Mouse (Mus musculus): ENCODE measurements around the gene Tmem186. TPM values are rescaled to one million over a fixed set of nuclear protein-coding genes. Genes with fewer than 3 reads are reported as not detected.
A peak's percentile ranks its signal among the peaks of the same experiment; 100 is the strongest.

Gene Tmem186
- 4.2 and 4.7 TPM in 2 replicates for total RNA-seq (2015)
- 6.6 and 8.0 TPM in 2 replicates for total RNA-seq (2017)

GRCm38 (mm10) chr16:8637217-8638051, at the start of gene Tmem186, which contains the start of gene Pmm2:
TSS of gene Tmem186 (minus strand) at chr16:8637712.
TSS of gene Pmm2 (plus strand) at chr16:8637674.
- ATAC-seq (ENCODE audit: poor library complexity, severe bottlenecking): peak; percentile 78

GRCm38 (mm10) chr16:8686871-8687535, 49.5 kb upstream of the Tmem186 start:
- ATAC-seq (ENCODE audit: poor library complexity, severe bottlenecking): peak; percentile 43

GRCm38 (mm10) chr16:8686121-8686870, 48.8 kb upstream of the Tmem186 start:
- peak; percentile 89 for ATAC-seq (ENCODE audit: poor library complexity, severe bottlenecking)

- no peak for ATAC-seq (ENCODE audit: poor library complexity, severe bottlenecking)
Observed at GRCm38 (mm10) chr16:8685087-8685486, 47.6 kb upstream of the Tmem186 start.

GRCm38 (mm10) chr16:8680470-8680869, 43.0 kb upstream of the Tmem186 start, which contains the start of gene Gm5767:
TSS of gene Gm5767 (plus strand) at chr16:8680770.
- ATAC-seq (ENCODE audit: poor library complexity, severe bottlenecking): no peak

GRCm38 (mm10) chr16:8679780-8680179, 42.3 kb upstream of the Tmem186 start:
- ATAC-seq (ENCODE audit: poor library complexity, severe bottlenecking): no peak

GRCm38 (mm10) chr16:8678676-8679075, 41.2 kb upstream of the Tmem186 start:
- ATAC-seq (ENCODE audit: poor library complexity, severe bottlenecking): no peak

- ATAC-seq (ENCODE audit: poor library complexity, severe bottlenecking): no peak
Observed at GRCm38 (mm10) chr16:8678035-8678434, 40.5 kb upstream of the Tmem186 start.

GRCm38 (mm10) chr16:8676800-8677199, 39.3 kb upstream of the Tmem186 start:
- peak; percentile 30 for ATAC-seq (ENCODE audit: poor library complexity, severe bottlenecking)

GRCm38 (mm10) chr16:8676228-8676627, 38.7 kb upstream of the Tmem186 start:
- no peak for ATAC-seq (ENCODE audit: poor library complexity, severe bottlenecking)

GRCm38 (mm10) chr16:8675559-8675958, 38.0 kb upstream of the Tmem186 start:
- no peak for ATAC-seq (ENCODE audit: poor library complexity, severe bottlenecking)

GRCm38 (mm10) chr16:8674165-8674564, 36.7 kb upstream of the Tmem186 start:
- ATAC-seq (ENCODE audit: poor library complexity, severe bottlenecking): peak; percentile 63

GRCm38 (mm10) chr16:8673343-8673742, 35.8 kb upstream of the Tmem186 start:
- ATAC-seq (ENCODE audit: poor library complexity, severe bottlenecking): no peak

GRCm38 (mm10) chr16:8672811-8673210, 35.3 kb upstream of the Tmem186 start:
- ATAC-seq (ENCODE audit: poor library complexity, severe bottlenecking): no peak

- ATAC-seq (ENCODE audit: poor library complexity, severe bottlenecking): no peak
Observed at GRCm38 (mm10) chr16:8672350-8672687, 34.8 kb upstream of the Tmem186 start.

- ATAC-seq (ENCODE audit: poor library complexity, severe bottlenecking): peak; percentile 71
Observed at GRCm38 (mm10) chr16:8671551-8672349, 34.2 kb upstream of the Tmem186 start, which contains the start of gene Carhsp1. TSS of gene Carhsp1 (minus strand) at chr16:8672155.

- no peak for ATAC-seq (ENCODE audit: poor library complexity, severe bottlenecking)
Observed at GRCm38 (mm10) chr16:8670041-8671035, 32.8 kb upstream of the Tmem186 start.

- no peak for ATAC-seq (ENCODE audit: poor library complexity, severe bottlenecking)
Observed at GRCm38 (mm10) chr16:8669432-8669831, 31.9 kb upstream of the Tmem186 start.

GRCm38 (mm10) chr16:8668386-8668785, 30.9 kb upstream of the Tmem186 start:
- no peak for ATAC-seq (ENCODE audit: poor library complexity, severe bottlenecking)

Measured in megakaryocyte, adult 5-6 weeks (primary cell).